Mouse (Mus musculus) adrenal gland (tissue): Measurements from ENCODE around the gene Pknox1.

ENCODE experiments used
- intact Hi-C: fragments of 180-260 bp; cut with DNase I; formaldehyde crosslinking; loops from one replicate; pipeline ENCODE4 v1.15.1; 2025
- microRNA-seq, 2 experiments: library from miRNA; unstranded; fragments of <30 nt; microRNA quantifications; one replicate each; pipeline ENCODE4; 2019

Gene Pknox1

GRCm38 (mm10) chr17:31642331-31642730 lies 77.8 kb downstream of the Pknox1 start:
- intact Hi-C loops = no loop called here

GRCm38 (mm10) chr17:31642913-31643312 lies 78.4 kb downstream of the Pknox1 start:
- intact Hi-C loops = no loop called here

GRCm38 (mm10) chr17:31646199-31647002 lies 81.9 kb downstream of the Pknox1 start:
- intact Hi-C loops = no loop called here

GRCm38 (mm10) chr17:31652152-31652551 lies 87.6 kb downstream of the Pknox1 start:
- intact Hi-C loops = no loop called here

GRCm38 (mm10) chr17:31653277-31653676 lies 88.7 kb downstream of the Pknox1 start:
- intact Hi-C loops = no loop called here

GRCm38 (mm10) chr17:31655366-31655765 lies 90.8 kb downstream of the Pknox1 start:
- intact Hi-C loops = no loop called here

- intact Hi-C loops = no loop called here
These were observed 92.1 kb downstream of the Pknox1 start for GRCm38 (mm10) chr17:31656682-31657081.

Small RNA genes within 50 kb of the gene (microRNA-seq; reads per million reads assigned to microRNA genes)
- 0.12 to 0.34 reads per million in 2 experiments for gene Gm24970
